Mouse (Mus musculus): ENCODE measurements around the gene Lcn10.
"Not testable (repeated sequence)": the region's sequence is repeated elsewhere in the genome, so short reads cannot be mapped to it uniquely, and the experiment has no call there.

Lcn10 gene

DNA sequence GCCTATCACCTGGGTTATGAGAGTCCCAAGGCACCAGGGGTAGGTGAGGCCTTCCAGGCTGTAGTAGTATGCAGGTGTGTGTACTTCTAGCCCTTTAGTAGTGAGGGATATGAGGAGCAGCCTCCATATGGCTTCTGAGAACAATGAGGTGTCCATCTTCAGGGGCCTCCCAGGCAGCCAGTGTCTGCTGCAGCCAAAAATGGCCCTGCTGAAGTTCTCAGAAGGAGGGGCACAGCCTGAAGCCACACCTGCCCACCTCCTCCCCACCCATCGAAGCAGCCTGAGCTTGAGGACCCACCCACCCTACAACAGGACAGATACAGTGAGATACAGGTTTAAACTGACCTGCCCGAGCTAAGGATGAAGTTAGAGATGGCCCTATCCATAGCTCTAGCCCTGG is at the start of gene Lcn10:
Gene Lcn10, plus strand, starts transcription at position 301 of the 400 bp plus-strand sequence.
- DNase-seq (ENCODE audit: low spot score in 2 of 2), result peak in 1 of 2 experiments; percentile 3

DNA sequence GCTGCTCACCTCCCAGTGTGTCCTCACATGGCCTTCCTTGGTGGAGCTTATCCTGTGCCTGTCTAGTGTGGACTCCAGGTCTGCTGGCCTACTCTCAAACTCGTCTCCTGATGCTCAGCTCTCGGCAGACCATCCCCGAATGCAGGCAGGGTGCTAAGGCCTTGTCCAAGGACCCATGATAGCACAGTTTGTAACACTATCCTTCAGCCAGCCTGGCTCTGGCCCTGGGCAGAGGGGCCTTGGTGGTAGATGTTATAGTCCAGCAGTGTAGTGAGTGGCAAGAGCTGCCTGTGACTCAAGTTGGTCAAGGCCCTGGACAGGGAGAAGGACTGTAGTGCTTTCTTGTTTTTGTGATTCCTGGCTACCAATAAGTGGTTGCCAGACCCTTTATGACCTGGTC is 48.9 kb upstream of the Lcn10 start:
- DNase-seq (ENCODE audit: low spot score in 2 of 2), result no peak

- DNase-seq (ENCODE audit: low spot score in 2 of 2), result no peak
Measured at GRCm38 (mm10) chr2:25634046-25634445, 48.5 kb upstream of the Lcn10 start.

DNA sequence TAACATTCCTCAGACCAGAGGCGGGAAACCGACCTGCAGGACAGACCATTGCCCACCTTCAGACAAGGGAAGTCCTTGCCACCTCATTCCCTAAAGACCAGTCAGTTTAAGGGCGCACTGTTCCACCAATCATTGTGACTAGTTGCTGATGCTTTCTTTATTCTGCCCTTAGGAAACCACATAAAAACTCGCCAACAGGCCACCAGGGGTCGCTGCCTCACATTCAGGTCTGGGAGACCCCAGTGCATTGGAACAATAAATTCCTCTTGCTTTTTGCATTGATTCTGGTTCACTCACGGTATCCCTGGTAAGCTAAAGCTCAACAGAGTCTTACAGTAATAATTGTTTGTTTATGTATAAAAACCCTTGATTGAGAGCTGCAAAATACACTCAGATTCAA is 42.6 kb upstream of the Lcn10 start:
- peak; percentile 45 to 60 for DNase-seq (ENCODE audit: low spot score in 2 of 2)

DNA sequence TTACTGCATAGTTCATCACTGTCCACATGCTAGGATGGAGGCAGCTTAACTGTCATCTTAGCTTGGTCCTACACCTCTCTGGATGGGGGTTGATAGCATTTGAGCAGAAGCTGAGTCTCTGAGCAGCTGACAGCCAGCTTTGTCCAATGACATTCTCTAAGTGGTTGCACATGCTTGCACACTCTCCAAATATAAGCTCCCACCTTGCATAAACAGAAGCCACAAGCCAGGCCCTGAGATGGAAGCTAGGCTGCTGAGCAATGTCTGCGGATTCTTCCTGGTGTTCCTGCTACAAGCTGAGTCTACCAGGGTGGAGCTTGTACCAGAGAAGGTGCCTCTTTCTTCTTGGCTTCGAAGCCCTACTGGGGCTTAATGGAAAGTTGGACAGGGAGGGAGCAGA is 29.6 kb upstream of the Lcn10 start, which contains the start of gene Lcn8:
Gene Lcn8, plus strand, starts transcription at position 219 of the 400 bp plus-strand sequence.
- DNase-seq (ENCODE audit: low spot score in 2 of 2), result no peak

GRCm38 (mm10) chr2:25654502-25654901 is 28.0 kb upstream of the Lcn10 start:
- DNase-seq (ENCODE audit: low spot score in 2 of 2), result no peak

DNA sequence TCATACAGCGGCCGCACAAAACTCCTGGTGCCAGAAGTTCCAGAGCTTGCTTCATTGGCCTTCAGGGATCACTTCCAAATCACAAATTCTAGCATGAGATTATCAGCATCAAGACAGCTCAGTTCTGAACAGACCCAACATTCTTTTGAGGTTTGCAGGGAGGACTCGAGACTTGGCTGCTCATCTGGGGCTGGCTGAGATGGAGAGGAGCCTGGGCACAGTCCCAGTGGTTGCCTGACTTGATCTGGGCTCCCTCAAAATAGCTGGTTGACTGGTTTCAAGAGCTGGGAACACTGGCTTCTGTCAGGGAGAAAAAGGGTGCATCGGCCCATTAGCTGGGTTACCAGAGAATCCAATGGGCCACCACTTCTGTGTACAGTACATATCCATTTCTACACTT is 25.8 kb upstream of the Lcn10 start:
- no peak for DNase-seq (ENCODE audit: low spot score in 2 of 2)

GRCm38 (mm10) chr2:25657246-25657645 is 25.3 kb upstream of the Lcn10 start:
- peak in 1 of 2 experiments; percentile 33 for DNase-seq (ENCODE audit: low spot score in 2 of 2)

- no peak for DNase-seq (ENCODE audit: low spot score in 2 of 2)
Measured at GRCm38 (mm10) chr2:25657652-25658051, 24.9 kb upstream of the Lcn10 start, which contains the start of gene Lcn5. Lcn5 (plus strand) TSS chr2:25657952.

DNA sequence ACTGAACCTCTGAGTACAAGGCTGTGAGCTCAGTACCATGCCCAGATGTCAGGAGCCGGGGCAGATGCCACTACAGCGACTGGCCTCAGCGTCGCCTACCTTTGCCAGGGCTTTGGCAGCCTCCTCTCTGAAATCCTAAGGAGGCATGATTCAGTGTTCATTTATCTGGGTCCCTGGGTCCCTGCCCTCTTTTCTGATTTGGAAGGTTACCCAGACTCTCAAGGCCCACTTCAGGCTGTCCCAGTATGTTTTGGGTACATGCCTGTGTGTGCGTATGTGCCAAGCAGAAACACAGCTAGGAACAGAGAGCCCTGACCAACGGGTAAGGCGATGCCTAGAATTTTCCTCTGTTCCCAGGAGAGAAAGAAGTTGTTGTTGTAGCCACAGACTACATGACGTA is 22.2 kb upstream of the Lcn10 start:
- DNase-seq (ENCODE audit: low spot score in 2 of 2), result no peak

DNA sequence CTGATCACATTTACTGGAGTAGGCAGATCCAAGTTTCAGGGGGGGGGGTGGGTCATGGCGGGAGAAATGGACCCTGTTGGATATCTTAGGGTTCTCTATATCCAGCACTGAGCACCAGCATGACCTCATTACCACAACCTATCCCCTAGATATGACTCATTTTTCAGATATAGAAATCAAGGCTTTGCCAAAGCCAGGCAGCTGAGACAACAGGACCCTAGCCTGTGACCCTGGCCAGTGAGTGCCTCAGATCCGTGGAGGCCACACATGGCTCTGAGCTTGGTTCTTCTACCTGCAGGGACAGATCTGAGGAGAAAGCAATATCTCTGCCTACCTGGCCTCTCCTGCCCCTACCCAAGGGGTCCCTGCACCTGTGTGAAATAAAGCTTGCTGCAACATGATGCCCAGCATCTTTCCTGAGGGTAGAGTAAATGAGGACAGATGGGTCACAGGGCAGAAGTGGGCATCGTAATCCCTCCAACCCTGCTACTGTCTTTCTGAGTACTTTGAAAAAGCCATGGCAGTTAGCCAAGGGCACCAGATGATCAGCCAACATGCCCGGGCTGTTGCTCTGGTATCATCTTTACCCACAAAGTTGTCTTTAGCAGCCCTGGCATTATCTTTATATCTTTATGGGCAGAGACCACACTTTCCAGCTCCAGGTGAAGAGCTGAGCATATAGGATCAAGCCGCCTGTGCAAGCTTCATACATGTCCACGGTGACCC is 21.1 kb upstream of the Lcn10 start:
- DNase-seq (ENCODE audit: low spot score in 2 of 2), result no peak

DNA sequence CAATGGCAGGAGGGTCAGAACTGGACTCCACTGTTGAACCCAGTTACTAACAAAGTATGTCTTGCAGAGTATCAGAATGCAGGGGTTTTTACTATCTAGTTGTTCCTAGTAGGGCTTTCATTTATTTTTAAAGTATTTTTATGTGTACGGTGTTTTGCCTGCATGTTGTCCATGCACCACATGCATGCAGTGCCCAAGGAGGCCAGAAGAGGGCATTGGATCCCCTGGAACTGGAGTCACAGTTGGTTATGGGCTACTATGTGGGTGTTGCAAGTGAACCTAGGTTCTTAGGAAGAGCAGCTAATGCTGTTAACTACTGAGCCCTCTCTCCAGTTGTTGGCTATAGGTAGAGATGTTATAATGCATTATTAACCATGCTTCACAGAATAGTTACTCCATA is 19.0 kb upstream of the Lcn10 start:
- DNase-seq (ENCODE audit: low spot score in 2 of 2), result peak; percentile 38 to 65

DNA sequence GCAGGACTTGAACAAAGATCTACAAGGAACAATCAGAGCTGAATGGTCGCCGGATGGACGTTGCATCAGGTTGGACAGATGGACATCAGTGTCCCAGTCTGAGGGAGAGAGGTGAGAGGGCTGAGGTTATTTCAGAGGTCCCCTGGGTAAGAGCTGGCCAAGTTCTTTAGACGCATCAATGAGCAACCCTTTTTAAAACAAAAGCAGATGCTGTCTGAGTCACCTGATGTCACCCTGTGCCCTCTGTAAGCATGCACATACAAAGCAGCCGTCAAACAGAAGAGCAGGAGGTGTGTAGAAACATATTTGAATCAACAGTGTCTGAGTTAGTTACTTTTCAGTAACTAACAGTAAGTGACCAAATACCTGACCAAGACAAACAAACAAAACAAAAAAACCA is 18.4 kb upstream of the Lcn10 start:
- DNase-seq (ENCODE audit: low spot score in 2 of 2), result no peak

- no peak for DNase-seq (ENCODE audit: low spot score in 2 of 2)
Measured at GRCm38 (mm10) chr2:25666516-25666915, 16.0 kb upstream of the Lcn10 start.

DNA sequence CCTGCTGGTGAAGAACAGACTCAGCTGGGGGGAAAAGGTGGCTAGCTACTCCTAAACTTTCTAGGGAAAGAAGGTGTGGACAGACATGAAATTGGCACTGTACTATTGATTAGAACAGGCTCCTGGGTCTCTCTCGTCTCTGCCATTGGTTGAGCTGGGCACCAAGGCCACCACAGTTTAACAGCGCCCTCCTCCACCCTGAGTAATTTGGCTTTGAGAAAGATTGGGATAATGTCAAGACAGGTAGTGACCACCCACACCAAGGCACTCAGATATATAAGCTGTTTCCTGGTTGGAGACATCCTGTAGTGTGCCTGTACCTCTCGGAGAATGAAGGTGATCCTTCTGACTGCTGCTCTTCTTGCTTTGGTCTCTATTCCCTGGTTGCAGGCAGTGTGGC is 6.0 kb upstream of the Lcn10 start, which contains the start of gene Lcn6:
Gene Lcn6, plus strand, starts transcription at position 301 of the 400 bp plus-strand sequence.
- no peak for DNase-seq (ENCODE audit: low spot score in 2 of 2)

DNA sequence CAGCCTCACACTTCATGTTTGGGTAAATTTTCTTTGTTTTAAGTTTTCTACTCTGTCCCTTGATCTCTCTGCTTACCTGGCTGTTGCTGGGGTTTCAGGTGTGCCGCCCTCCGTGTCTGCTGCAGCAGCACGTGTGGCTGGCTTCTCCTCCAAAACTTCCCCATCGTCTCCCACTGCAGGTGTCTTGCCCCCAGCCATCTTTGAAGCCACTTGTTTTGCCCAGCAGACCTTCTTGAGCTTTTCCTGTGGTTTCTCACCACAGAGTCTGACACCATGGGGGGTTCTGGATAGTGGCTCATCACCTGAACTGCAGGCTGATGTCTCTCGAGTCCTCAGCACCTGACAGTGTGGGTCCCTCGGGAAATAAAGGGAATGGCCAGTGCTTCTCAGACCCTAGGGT is 3.0 kb upstream of the Lcn10 start:
- no peak for DNase-seq (ENCODE audit: low spot score in 2 of 2)

GRCm38 (mm10) chr2:25686941-25687340 is 4.4 kb downstream of the Lcn10 start:
- no peak for DNase-seq (ENCODE audit: low spot score in 2 of 2)

DNA sequence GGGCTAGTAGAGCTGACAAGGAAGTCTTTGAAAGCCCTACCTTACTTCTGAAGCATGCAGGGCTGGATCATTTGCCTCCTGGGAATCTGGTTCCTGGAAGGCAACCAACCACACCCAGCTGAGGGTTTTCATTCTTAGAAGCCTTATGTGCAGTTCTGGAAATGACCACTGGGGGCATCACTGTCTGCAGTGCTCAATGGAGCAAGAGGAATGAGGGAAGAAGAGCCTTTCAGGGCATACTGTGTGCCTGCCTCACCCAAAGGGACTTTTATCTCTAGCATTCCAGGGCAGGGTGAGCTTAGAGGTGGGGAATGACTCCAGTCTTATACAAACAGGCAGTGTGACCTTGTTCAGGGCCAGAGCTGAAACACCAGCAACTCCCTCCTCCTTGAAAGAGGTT is 12.1 kb downstream of the Lcn10 start:
- DNase-seq (ENCODE audit: low spot score in 2 of 2), result peak in 1 of 2 experiments; percentile 69

GRCm38 (mm10) chr2:25696951-25697350 is 14.4 kb downstream of the Lcn10 start:
- DNase-seq (ENCODE audit: low spot score in 2 of 2), result no peak

DNA sequence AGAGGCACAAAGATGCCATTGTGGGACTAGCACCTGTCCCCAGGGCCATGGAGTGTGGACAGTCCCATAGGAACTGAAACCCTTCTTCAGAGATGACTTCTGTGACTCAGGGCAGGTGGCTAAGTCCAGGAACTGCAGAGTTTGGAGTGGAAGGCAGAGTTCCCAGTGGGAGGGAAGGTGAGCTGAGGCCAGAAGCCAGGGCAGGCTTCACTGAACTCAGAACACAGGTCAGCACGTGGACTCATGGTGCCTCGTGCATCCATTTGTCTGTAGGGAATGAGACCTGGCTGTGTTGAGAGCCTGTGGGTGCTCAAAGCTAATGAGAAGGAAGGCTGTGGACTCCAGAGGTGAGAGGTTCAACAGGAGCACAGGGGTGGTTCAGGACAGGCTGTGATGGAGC is 16.2 kb downstream of the Lcn10 start:
- DNase-seq (ENCODE audit: low spot score in 2 of 2), result no peak

DNA sequence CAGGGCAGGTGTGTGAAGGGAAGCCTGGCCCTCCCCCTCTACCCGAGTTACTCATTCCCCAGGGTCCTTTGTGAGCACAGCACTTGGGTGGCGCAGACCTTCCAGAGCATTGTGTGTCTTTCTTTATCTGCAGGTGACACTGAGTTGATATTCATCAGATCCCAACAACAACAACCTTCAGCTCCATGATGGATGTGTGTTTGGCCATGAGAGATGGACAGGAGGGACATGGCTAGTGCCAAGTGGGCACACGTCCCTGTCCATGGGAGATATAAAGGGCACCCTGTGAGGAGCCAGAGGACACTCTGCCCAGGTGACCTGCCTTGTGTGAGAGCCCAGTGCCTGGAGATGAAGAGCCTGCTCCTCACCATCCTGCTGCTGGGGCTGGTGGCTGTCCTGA is 17.2 kb downstream of the Lcn10 start, which contains the start of gene Obp2a:
Gene Obp2a, plus strand, starts transcription at position 301 of the 400 bp plus-strand sequence.
- DNase-seq (ENCODE audit: low spot score in 2 of 2), result not testable (repeated sequence)

DNA sequence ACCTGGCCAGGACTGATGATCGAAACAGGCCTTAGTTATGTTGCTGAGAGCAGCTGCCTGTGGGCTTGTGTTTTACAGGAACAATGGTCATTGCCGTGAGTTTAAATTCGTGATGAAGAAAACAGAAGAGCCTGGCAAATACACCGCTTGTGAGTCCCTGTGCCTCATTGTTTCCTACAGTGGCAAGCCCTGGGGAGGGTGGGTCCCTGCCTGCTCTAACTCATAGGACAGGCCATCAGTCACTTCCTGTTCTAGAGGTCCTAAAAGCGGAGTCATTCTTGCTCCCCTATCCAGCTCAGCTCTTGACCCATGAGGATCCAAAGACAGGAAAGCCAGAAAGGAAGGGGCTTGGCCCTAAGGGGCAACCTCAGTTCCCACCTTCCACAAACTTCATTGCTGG is 18.5 kb downstream of the Lcn10 start:
- peak in 1 of 2 experiments; percentile 3 for DNase-seq (ENCODE audit: low spot score in 2 of 2)

DNA sequence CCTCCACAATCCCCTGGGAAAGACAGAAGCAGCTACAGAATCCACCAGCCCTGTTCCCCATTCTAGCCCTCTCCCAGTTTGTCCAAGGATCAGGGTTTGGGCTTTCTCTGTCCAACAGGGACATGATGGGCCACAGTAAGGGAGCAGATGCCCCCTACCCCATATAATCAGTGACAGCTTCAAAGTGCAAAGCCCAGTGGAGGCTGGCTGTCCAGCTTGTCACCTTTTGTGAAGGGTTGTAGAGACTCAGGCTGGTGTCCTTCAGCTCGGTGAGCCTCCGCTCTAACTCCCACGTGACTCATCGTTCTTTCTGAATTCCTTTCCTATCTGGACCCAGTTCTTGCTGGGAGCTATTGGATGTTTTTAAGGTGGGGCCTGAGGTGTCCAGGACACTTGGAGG is 21.2 kb downstream of the Lcn10 start:
- DNase-seq (ENCODE audit: low spot score in 2 of 2), result no peak
